In genomic region chr14:30498202-30498601, GRCm38 (mm10) we compare ENCODE assay signal across 21 mouse cellular contexts. TPM values are rescaled to one million over a fixed set of nuclear protein-coding genes. Genes with fewer than 3 reads are reported as not detected.
DNase-seq lines count a peak whose midpoint lies in the region; ATAC-seq lines count a peak whose summit lies in the region.
"Had no signal": no experiment of that assay in that cellular context is flagged by ENCODE, and none has a peak within 500 bp of the region (broad histone marks: within the 10 kb centered on the region; RNA-seq: fewer than 3 reads in every experiment).

No protein-coding gene starts in this region.

- no peaks in the 10 kb centered on the region for H3K9me3 ChIP-seq in forebrain, embryonic 12.5 days
- H3K9me3 ChIP-seq: embryonic facial prominence, embryonic 12.5 days; hindbrain, embryonic 10.5 days; midbrain, embryonic 13.5 days; neural tube, embryonic 12.5 days had no signal

- 95% methylated on average over 2 of the region's 2 CpGs for WGBS in forebrain, embryonic 12.5 days

- no peak overlapping the region for H3K9ac ChIP-seq in forebrain, embryonic 12.5 days
- H3K9ac ChIP-seq: embryonic facial prominence, embryonic 12.5 days; midbrain, embryonic 13.5 days; neural tube, embryonic 12.5 days had no signal

- DNase-seq in heart, postnatal 4 days: peak; percentile 18
- DNase-seq in heart, adult 9 months (ENCODE audit: low spot score in 2 of 2): no peak
- DNase-seq in brain, adult 2 months (ENCODE audit: low read depth, low spot score): peak; percentile 94
- peak; percentile 79 to 82 for DNase-seq in cerebellum, adult 18-20 months
- peak; percentile 93 to 98 for DNase-seq in cerebellum, postnatal 14 days
- no peak for DNase-seq in left cerebral cortex, postnatal 10 days (ENCODE audit: extremely low spot score in 1 of 2, low spot score in 2 of 2)
- DNase-seq: adrenal gland, adult 2 months; gastrocnemius, postnatal 25 days; heart, adult 2 months; layer of hippocampus, adult 9-11 months; thymus, postnatal 14 days had no signal

- H3K27me3 ChIP-seq in forebrain, embryonic 12.5 days: no peaks in the 10 kb centered on the region
- H3K27me3 ChIP-seq: embryonic facial prominence, embryonic 12.5 days; midbrain, embryonic 13.5 days; neural tube, embryonic 12.5 days had no signal

- no peaks in the 10 kb centered on the region for H3K4me1 ChIP-seq in forebrain, embryonic 12.5 days
- H3K4me1 ChIP-seq: embryonic facial prominence, embryonic 12.5 days; hindbrain, embryonic 10.5 days; midbrain, embryonic 13.5 days; neural tube, embryonic 12.5 days had no signal

- H3K4me3 ChIP-seq in forebrain, embryonic 12.5 days (replicated peaks): no peak overlapping the region
- H3K4me3 ChIP-seq: embryonic facial prominence, embryonic 12.5 days; heart, adult 2 months; hindbrain, embryonic 10.5 days; midbrain, embryonic 13.5 days; neural tube, embryonic 12.5 days had no signal

- intact Hi-C loops in left cerebral cortex, postnatal 10 days (cut with DNase I): no loop called here

- peaks cover 42% of the 10 kb centered on the region for H3K36me3 ChIP-seq in forebrain, embryonic 12.5 days (replicated peaks)

- no peak overlapping the region for H3K27ac ChIP-seq in forebrain, embryonic 12.5 days
- H3K27ac ChIP-seq: embryonic facial prominence, embryonic 12.5 days; heart, adult 2 months; hindbrain, embryonic 10.5 days; kidney, postnatal 0 days; midbrain, embryonic 13.5 days; neural tube, embryonic 12.5 days had no signal

- ATAC-seq in megakaryocyte progenitor cell, adult 5-6 weeks (replicated peaks; ENCODE audit: poor library complexity): no peak; the same call in 1 of the 2 replicates
- no peak for ATAC-seq in forebrain, embryonic 12.5 days (ENCODE audit: low FRiP score)
- ATAC-seq: CD4-positive, CD25-positive, alpha-beta regulatory T cell, adult 4 months; intestine, postnatal 0 days; lung, postnatal 0 days; midbrain, embryonic 13.5 days had no signal

- no peak overlapping the region for H3K4me2 ChIP-seq in forebrain, embryonic 12.5 days
- H3K4me2 ChIP-seq: embryonic facial prominence, embryonic 12.5 days; midbrain, embryonic 13.5 days; neural tube, embryonic 12.5 days had no signal

RNA-seq across cellular contexts. Expression of gene Cacna1d, which starts 6.9 kb away (rescaled TPM):
- total RNA-seq in heart, postnatal 4 days (2021): 10 to 100 TPM in 1 of 2 experiments, 1 to 10 TPM in 1; 9.6 to 12.5 TPM
- 10 to 100 TPM; 54.4 to 61.1 TPM for total RNA-seq in left cerebral cortex, postnatal 10 days (2021)
- total RNA-seq in megakaryocyte progenitor cell, adult 5-6 weeks (2015): 0.67 and 0.76 TPM in 2 replicates
- 0.37 and 1.8 TPM in 2 replicates for total RNA-seq in megakaryocyte progenitor cell, adult 5-6 weeks (2017)
- 1.9 and 2.7 TPM in 2 replicates for polyA plus RNA-seq in forebrain, embryonic 12.5 days (2016; fragmentation: Nextera tagmentation; extraction: Ambion mirVana)

RNA-seq across cellular contexts. Expression of gene Dcp1a, which starts 18.9 kb away (rescaled TPM):
- total RNA-seq in heart, postnatal 4 days (2021): 10 to 100 TPM; 19.2 to 20.0 TPM
- total RNA-seq in left cerebral cortex, postnatal 10 days (2021): 10 to 100 TPM; 17.4 to 18.2 TPM
- 27.1 and 31.2 TPM in 2 replicates for total RNA-seq in megakaryocyte progenitor cell, adult 5-6 weeks (2015)
- total RNA-seq in megakaryocyte progenitor cell, adult 5-6 weeks (2017): 24.7 and 24.9 TPM in 2 replicates
- polyA plus RNA-seq in forebrain, embryonic 12.5 days (2016; fragmentation: Nextera tagmentation; extraction: Ambion mirVana): 31.5 and 31.7 TPM in 2 replicates

RNA-seq across cellular contexts. Expression of gene Tkt, which starts 50.0 kb away (rescaled TPM):
- 10 to 100 TPM; 67.9 to 69.2 TPM for total RNA-seq in heart, postnatal 4 days (2021)
- total RNA-seq in left cerebral cortex, postnatal 10 days (2021): 100 to 1,000 TPM; 231 TPM
- 220 and 295 TPM in 2 replicates for total RNA-seq in megakaryocyte progenitor cell, adult 5-6 weeks (2015)
- total RNA-seq in megakaryocyte progenitor cell, adult 5-6 weeks (2017): 788 and 880 TPM in 2 replicates
- 273 and 274 TPM in 2 replicates for polyA plus RNA-seq in forebrain, embryonic 12.5 days (2016; fragmentation: Nextera tagmentation; extraction: Ambion mirVana)

Comparison
In these comparisons a context has a peak if more than half of its experiments do, and no peak if none do; other contexts are left out.
1. DNase-seq: peak in heart, postnatal 4 days (single experiment), brain, adult 2 months (single experiment), cerebellum, adult 18-20 months (2 of 2) and cerebellum, postnatal 14 days (2 of 2); none in heart, adult 9 months (0 of 2) and left cerebral cortex, postnatal 10 days (0 of 2).